Mouse (Mus musculus): ENCODE measurements around the gene Sptlc2. TPM values are rescaled to one million over a fixed set of nuclear protein-coding genes. Genes with fewer than 3 reads are reported as not detected.
"Not testable (repeated sequence)": the region's sequence is repeated elsewhere in the genome, so short reads cannot be mapped to it uniquely, and the experiment has no call there.

Gene Sptlc2
- polyA plus RNA-seq, 1 experiment from 2014 or later, result 64.8 TPM

DNA sequence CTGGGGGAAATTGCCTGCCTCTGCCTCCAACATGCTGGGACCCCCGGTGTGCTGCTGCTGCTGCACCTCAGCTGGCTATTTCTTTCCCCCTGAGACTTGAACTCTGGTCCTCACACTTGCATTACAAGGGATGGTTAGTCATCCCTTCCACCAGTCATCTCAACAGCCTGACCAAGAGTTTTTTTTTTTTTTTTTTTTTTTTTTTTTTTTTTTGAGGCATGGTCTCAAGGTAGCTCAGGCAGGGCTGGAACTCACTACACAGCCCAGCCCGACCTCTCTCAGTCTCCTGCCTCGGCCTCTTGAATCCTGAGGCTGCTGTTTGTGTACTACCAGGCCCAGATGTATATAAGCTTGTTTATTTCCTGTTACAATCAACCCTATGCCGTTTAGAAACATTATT is 103.9 kb downstream of the Sptlc2 start:
- no peak overlapping the region for H3K4me2 ChIP-seq
- no peaks in the 10 kb centered on the region for H3K9me3 ChIP-seq
- H3K36me3 ChIP-seq, result no peaks in the 10 kb centered on the region
- 92% methylated on average over 4 of the region's 4 CpGs for whole genome bisulfite sequencing
- no peak overlapping the region for H3K4me3 ChIP-seq
- no peaks in the 10 kb centered on the region for H3K4me1 ChIP-seq (replicated peaks)
- H3K27ac ChIP-seq, result no peak overlapping the region
- no peak for ATAC-seq (ENCODE audit: low FRiP score)
- H3K9ac ChIP-seq, result no peak overlapping the region
- no peaks in the 10 kb centered on the region for H3K27me3 ChIP-seq

DNA sequence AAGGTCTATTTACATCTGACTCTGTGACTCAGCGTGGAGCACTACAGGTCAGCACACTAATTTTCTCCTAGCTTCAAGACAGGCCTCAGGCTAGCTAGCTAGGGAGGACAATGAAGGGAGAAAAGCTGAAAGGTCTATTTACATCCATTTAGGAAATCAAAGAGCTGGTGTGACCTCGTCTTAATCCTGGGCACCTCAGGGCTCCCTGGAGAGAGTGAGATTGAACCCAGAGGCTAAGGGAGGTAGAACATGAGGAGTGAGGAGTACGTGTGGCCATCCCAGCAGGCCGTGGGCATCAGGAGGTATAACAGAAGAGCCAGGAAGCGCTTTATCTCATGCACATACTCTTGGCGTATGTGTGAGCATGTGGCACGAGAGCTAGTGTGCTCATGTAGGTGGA is 104.4 kb downstream of the Sptlc2 start:
- WGBS, result 62% methylated on average over 7 of the region's 7 CpGs
- H3K9ac ChIP-seq, result no peak overlapping the region
- H3K27ac ChIP-seq, result no peak overlapping the region
- no peaks in the 10 kb centered on the region for H3K36me3 ChIP-seq
- ATAC-seq (ENCODE audit: low FRiP score), result no peak
- H3K4me1 ChIP-seq (replicated peaks), result no peaks in the 10 kb centered on the region
- H3K27me3 ChIP-seq, result no peaks in the 10 kb centered on the region
- H3K4me3 ChIP-seq, result no peak overlapping the region
- H3K9me3 ChIP-seq, result no peaks in the 10 kb centered on the region
- no peak overlapping the region for H3K4me2 ChIP-seq

GRCm38 (mm10) chr12:87282743-87283142 is 105.4 kb downstream of the Sptlc2 start:
- WGBS, result 94% methylated on average over 4 of the region's 4 CpGs
- H3K9me3 ChIP-seq, result no peaks in the 10 kb centered on the region
- no peak for ATAC-seq (ENCODE audit: low FRiP score)

DNA sequence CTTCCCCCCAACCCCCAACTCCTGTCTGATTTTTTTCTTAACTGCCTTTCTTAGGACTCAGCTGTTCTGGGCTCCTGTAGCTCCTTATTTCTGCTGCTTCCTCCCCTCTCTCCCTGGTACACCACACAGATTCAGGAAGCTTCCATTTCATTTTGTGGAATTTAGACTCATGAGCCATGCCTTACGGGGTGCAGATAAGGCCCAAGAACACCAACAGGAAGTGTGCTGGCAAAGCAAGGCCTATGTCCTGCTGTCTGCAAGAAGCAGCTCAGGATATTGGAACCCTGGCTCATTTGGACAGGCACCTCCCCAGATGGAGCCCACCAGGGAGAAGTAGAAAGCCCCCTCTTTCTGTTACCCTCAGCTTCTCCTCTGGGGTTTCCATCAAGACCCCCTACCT is 106.4 kb downstream of the Sptlc2 start:
- Histone ChIP-seq H3K4me2 (no peak overlapping the region), H3K9me3 (no peaks in the 10 kb centered on the region), H3K36me3 (peaks cover under 1% of the 10 kb centered on the region; the same call in 1 of the 2 replicates), H3K9ac (no peak overlapping the region), H3K4me3 (no peak overlapping the region), H3K27me3 (no peaks in the 10 kb centered on the region), H3K27ac (no peak overlapping the region), H3K4me1 (replicated peaks) (no peaks in the 10 kb centered on the region)
- 83% methylated on average over 1 of the region's 1 CpGs for WGBS
- no peak for ATAC-seq (ENCODE audit: low FRiP score)

More at GRCm38 (mm10) chr12:87282743-87283142, 105.4 kb downstream of the Sptlc2 start:
- Histone ChIP-seq H3K4me3 (no peak overlapping the region), H3K27me3 (no peaks in the 10 kb centered on the region), H3K36me3 (no peaks in the 10 kb centered on the region), H3K9ac (no peak overlapping the region), H3K27ac (no peak overlapping the region), H3K4me2 (no peak overlapping the region), H3K4me1 (replicated peaks) (no peaks in the 10 kb centered on the region)

- 45% methylated on average over 14 of the region's 14 CpGs for WGBS
- no peak overlapping the region for H3K4me3 ChIP-seq
- no peaks in the 10 kb centered on the region for H3K27me3 ChIP-seq
- ATAC-seq (ENCODE audit: low FRiP score), result no peak
- H3K9ac ChIP-seq, result no peak overlapping the region
- H3K4me1 ChIP-seq (replicated peaks), result no peaks in the 10 kb centered on the region
- H3K36me3 ChIP-seq, result peaks cover 19% of the 10 kb centered on the region
- no peak overlapping the region for H3K27ac ChIP-seq
- no peaks in the 10 kb centered on the region for H3K9me3 ChIP-seq
- H3K4me2 ChIP-seq, result no peak overlapping the region
Measured at GRCm38 (mm10) chr12:87279879-87280278, 108.3 kb downstream of the Sptlc2 start.

- ATAC-seq (ENCODE audit: low FRiP score), result 0 out of 2 replicates have a peak, but pooled peaks have one; percentile 34
- Histone ChIP-seq H3K4me1 (replicated peaks) (no peaks in the 10 kb centered on the region), H3K27ac (no peak overlapping the region), H3K36me3 (peaks cover 24% of the 10 kb centered on the region), H3K9me3 (no peaks in the 10 kb centered on the region), H3K4me3 (no peak overlapping the region), H3K4me2 (no peak overlapping the region), H3K27me3 (no peaks in the 10 kb centered on the region), H3K9ac (no peak overlapping the region)
- WGBS, result 76% methylated on average over 3 of the region's 3 CpGs
Measured at GRCm38 (mm10) chr12:87279350-87279749, 108.8 kb downstream of the Sptlc2 start.

- Histone ChIP-seq H3K36me3 (peaks cover 35% of the 10 kb centered on the region), H3K9me3 (no peaks in the 10 kb centered on the region), H3K27ac (no peak overlapping the region), H3K27me3 (no peaks in the 10 kb centered on the region), H3K4me1 (replicated peaks) (no peaks in the 10 kb centered on the region), H3K4me2 (no peak overlapping the region), H3K4me3 (no peak overlapping the region), H3K9ac (no peak overlapping the region)
- no peak for ATAC-seq (ENCODE audit: low FRiP score)
- WGBS, result 30% methylated on average over 6 of the region's 6 CpGs
Measured at GRCm38 (mm10) chr12:87278118-87278730, 109.9 kb downstream of the Sptlc2 start.

- H3K27ac ChIP-seq; H3K9ac ChIP-seq; H3K27me3 ChIP-seq; H3K9me3 ChIP-seq; H3K4me3 ChIP-seq; H3K4me1 ChIP-seq (replicated peaks); H3K4me2 ChIP-seq; ATAC-seq (ENCODE audit: low FRiP score): not testable (repeated sequence)
- 86% methylated on average over 4 of the region's 4 CpGs for WGBS
- peaks cover 45% of the 10 kb centered on the region for H3K36me3 ChIP-seq
Measured at GRCm38 (mm10) chr12:87277251-87277650, 110.9 kb downstream of the Sptlc2 start.

DNA sequence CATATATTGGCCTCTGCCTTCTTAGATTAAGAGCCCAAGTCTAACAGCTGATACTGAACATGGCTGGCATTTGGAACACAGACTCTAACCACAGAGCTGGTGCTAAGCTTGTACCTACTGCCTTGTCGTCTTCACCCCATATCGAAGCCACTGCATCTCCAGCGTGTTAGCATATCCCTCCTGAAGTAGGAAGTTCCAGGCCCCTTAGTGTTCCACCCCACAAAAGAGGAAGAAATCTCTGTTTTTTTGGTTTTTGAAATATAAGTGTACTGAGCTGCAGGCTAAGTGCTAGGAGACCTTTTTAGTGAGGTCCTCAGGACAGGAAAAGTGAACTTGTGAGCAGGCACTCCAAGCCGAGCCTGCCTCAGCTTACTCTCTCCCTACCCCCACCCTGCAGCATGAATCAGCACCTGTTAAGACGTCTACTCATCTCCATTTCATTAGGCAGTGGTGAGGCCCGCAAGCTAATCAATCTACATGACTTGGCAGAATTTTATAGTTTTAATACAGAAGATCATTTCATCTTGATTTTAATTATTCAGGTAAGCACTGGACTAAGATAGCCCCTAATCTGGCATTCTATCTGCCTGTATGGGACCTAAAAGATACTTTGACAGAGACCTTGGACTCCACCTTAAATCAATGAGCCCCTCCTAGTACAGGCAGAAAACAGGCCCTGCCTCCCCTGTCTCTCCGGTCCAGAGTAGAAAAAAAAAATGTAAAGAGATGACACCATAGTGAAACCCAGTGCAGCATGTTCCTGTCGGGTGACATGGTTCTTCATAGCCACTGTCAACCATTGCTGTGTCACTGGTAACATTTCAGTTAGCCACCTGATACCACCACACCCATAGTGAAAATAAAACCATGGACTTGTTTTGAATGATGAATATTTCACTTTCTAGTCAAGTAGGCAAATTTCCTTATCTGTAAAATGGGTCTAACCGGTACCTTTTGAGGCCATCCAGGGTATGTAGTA is 113.0 kb downstream of the Sptlc2 start:
- WGBS, result 90% methylated on average over 9 of the region's 9 CpGs
- no peak overlapping the region for H3K4me2 ChIP-seq
- H3K9ac ChIP-seq, result no peak overlapping the region
- no peaks in the 10 kb centered on the region for H3K9me3 ChIP-seq
- peaks cover 66% of the 10 kb centered on the region for H3K36me3 ChIP-seq
- H3K4me1 ChIP-seq (replicated peaks), result no peaks in the 10 kb centered on the region
- H3K27me3 ChIP-seq, result no peaks in the 10 kb centered on the region
- no peak overlapping the region for H3K27ac ChIP-seq
- no peak for ATAC-seq (ENCODE audit: low FRiP score)
- no peak overlapping the region for H3K4me3 ChIP-seq

DNA sequence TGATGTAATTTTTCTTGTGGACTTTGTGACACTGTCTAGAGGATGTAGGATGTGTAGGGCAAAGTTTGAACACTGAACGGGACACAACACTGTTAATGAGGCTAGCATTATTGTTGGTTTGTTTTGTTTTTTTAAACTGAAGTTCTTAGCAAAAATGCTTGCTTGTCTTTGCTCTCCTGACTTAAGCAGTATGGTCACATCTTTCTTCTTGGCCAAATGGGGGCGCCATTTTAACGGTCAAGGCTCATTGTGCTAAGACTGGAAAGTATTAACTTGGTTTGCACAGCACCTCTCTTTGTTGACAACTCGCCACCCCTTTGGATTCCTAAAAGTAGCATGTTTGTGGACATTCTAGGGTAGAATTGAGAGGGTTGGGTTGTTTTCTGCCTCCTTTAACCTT is 120.5 kb downstream of the Sptlc2 start:
- Histone ChIP-seq H3K4me3 (peak overlapping the region; percentile 85), H3K9ac (peak overlapping the region; percentile 92), H3K27ac (no peak overlapping the region), H3K4me1 (replicated peaks) (peaks cover 21% of the 10 kb centered on the region), H3K36me3 (peaks cover 48% of the 10 kb centered on the region), H3K4me2 (peak overlapping the region; percentile 95), H3K27me3 (no peaks in the 10 kb centered on the region), H3K9me3 (no peaks in the 10 kb centered on the region)
- ATAC-seq (ENCODE audit: low FRiP score), result no peak
- WGBS, result 30% methylated on average over 4 of the region's 4 CpGs

DNA sequence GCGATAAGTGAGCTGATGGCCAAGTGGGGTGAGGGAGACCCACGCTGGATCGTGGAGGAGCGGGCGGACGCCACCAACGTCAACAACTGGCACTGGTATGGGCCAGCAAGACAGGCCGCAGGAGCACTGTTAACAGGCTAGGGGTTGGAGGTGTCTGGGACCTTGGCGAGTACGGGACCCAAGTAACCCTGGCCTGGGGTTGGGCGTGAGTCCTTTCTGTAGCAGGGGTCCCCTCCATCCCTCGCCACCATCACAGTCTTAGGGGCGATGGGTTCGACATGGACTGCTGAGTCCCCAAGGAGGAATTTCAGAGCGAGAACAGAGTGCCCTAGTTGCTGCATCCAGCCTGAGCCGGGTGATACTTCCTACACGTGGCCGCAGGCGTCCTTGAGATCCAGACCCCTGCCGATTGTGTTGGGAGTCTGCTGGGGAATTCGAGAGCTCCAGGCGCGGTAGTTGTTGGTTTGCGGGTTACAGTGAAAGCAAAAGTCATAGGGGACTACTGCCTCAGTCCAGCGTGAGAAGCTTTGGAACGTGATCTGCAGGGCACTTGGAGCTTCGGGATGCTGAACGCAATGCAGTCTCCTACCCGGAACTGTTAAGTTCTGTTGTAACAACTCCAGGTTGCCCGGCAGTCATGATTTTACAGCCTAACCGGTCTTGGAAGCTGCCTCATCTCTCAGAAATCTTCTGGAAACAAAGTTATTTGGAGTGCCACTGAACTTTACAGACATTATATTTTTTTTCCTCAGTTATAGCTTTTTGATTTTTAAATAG is 121.1 kb downstream of the Sptlc2 start:
- peak overlapping the region; percentile 85 for H3K4me3 ChIP-seq
- H3K4me2 ChIP-seq, result peak overlapping the region; percentile 95
- H3K36me3 ChIP-seq, result peaks cover 47% of the 10 kb centered on the region
- peaks cover 21% of the 10 kb centered on the region for H3K4me1 ChIP-seq (replicated peaks)
- peak overlapping the region; percentile 91 for H3K27ac ChIP-seq
- no peak; the same call in none of the 2 replicates for ATAC-seq (ENCODE audit: low FRiP score)
- H3K9ac ChIP-seq, result peak overlapping the region; percentile 92
- under 1% methylated on average over 31 of the region's 31 CpGs for WGBS
- no peaks in the 10 kb centered on the region for H3K27me3 ChIP-seq
- no peaks in the 10 kb centered on the region for H3K9me3 ChIP-seq

All from hindbrain, embryonic 13.5 days (tissue).